ENCODE assay signal across 10 mouse cellular contexts in genomic region chr9:98956591-98957381, GRCm38 (mm10). TPM values are rescaled to one million over a fixed set of nuclear protein-coding genes. Genes with fewer than 3 reads are reported as not detected.
DNase-seq lines count a peak whose midpoint lies in the region; ATAC-seq and TF ChIP-seq lines count a peak whose summit lies in the region.
"Had no signal": no experiment of that assay in that cellular context is flagged by ENCODE, and none has a peak within 500 bp of the region (broad histone marks: within the 10 kb centered on the region; RNA-seq: fewer than 3 reads in every experiment).

No protein-coding gene starts in this region.

- peak overlapping the region; percentile 12; the same call in 1 of the 2 replicates for H3K9ac ChIP-seq in ES-E14 (ENCODE audit: insufficient read depth, low read depth, low read length, poor library complexity, severe bottlenecking)
- peak overlapping the region; percentile 53 for H3K9ac ChIP-seq in forebrain, embryonic 11.5 days (ENCODE audit: low read length)
- peak overlapping the region; percentile 31; the same call in 1 of the 2 replicates for H3K9ac ChIP-seq in hindbrain, postnatal 0 days (replicated peaks; ENCODE audit: low read length)
- H3K9ac ChIP-seq in midbrain, embryonic 11.5 days (ENCODE audit: low read length) = peak overlapping the region; percentile 56

- H3K36me3 ChIP-seq in ES-E14 (ENCODE audit: control insufficient read depth, insufficient read depth, low read length, poor library complexity, severe bottlenecking) = no peaks in the 10 kb centered on the region
- H3K36me3 ChIP-seq in forebrain, embryonic 11.5 days (ENCODE audit: control insufficient read depth, insufficient read depth, low read length) = no peaks in the 10 kb centered on the region
- H3K36me3 ChIP-seq in hindbrain, postnatal 0 days (ENCODE audit: insufficient read depth, low read length) = no peaks in the 10 kb centered on the region
- H3K36me3 ChIP-seq in midbrain, embryonic 11.5 days (ENCODE audit: control insufficient read depth, insufficient read depth, low read length) = no peaks in the 10 kb centered on the region

- no peak overlapping the region for H3K27ac ChIP-seq in ES-E14 (ENCODE audit: insufficient read depth, low read depth, low read length, poor library complexity, severe bottlenecking)
- no peak overlapping the region for H3K27ac ChIP-seq in forebrain, embryonic 11.5 days (ENCODE audit: low read depth, low read length)
- H3K27ac ChIP-seq in hindbrain, postnatal 0 days = no peak overlapping the region
- no peak overlapping the region; the same call in 1 of the 2 replicates for H3K27ac ChIP-seq in midbrain, embryonic 11.5 days (ENCODE audit: low read depth, low read length)

- H3K4me3 ChIP-seq in ES-E14 (ENCODE audit: insufficient read depth in 1 of 2, low read depth in 1 of 2, low read length in 2 of 2, poor library complexity in 1 of 2, severe bottlenecking in 1 of 2) = peak overlapping the region; percentile 43 to 49
- peak overlapping the region; percentile 42 for H3K4me3 ChIP-seq in forebrain, embryonic 11.5 days (ENCODE audit: low read depth, low read length)
- H3K4me3 ChIP-seq in hindbrain, postnatal 0 days (ENCODE audit: low read length) = peak overlapping the region; percentile 36
- H3K4me3 ChIP-seq in midbrain, embryonic 11.5 days (ENCODE audit: low read depth, low read length) = peak overlapping the region; percentile 47

- peak overlapping the region; percentile 81 for H3K4me2 ChIP-seq in forebrain, embryonic 11.5 days (ENCODE audit: low read depth, low read length, severe bottlenecking)
- peak overlapping the region; percentile 58 for H3K4me2 ChIP-seq in hindbrain, postnatal 0 days (ENCODE audit: low read depth, low read length)
- peak overlapping the region; percentile 87 for H3K4me2 ChIP-seq in midbrain, embryonic 11.5 days

- DNase-seq in cerebellum, postnatal 25 days = peak; percentile 36 to 49
- no peak for DNase-seq in ES-E14 (ENCODE audit: low read depth, low spot score)
- peak; percentile 79 for DNase-seq in forebrain, embryonic 11.5 days (ENCODE audit: low spot score)
- DNase-seq in hindbrain, postnatal 0 days (ENCODE audit: low spot score) = no peak
- DNase-seq in midbrain, embryonic 11.5 days (ENCODE audit: low spot score, missing footprints) = peak; percentile 98
- no peak for DNase-seq in natural killer cell, adult 2 months (ENCODE audit: low spot score in 2 of 2)
- no peak for DNase-seq in right cerebral cortex, postnatal 36 days (ENCODE audit: low spot score in 2 of 2)

- no peak for TF ChIP-seq CTCF in hindbrain, postnatal 0 days (IDR thresholded peaks at IDR 0.05; ENCODE audit: low read depth)

- in situ Hi-C loops in ES-E14 (cut with MboI; ENCODE audit: low sequenced_read_pairs in 2 of 2, unreplicated experiment in 2 of 2) = loop anchor here in 1 of 2 experiments (10.0 kb wide), 1 partner anchor 918 kb away; the partner anchor contains the start of gene Sox14

- no peak for ATAC-seq in cerebellum, adult (ENCODE audit: insufficient number of reproducible peaks, low FRiP score, low TSS enrichment)
- peak; percentile 31; the same call in 1 of the 2 replicates for ATAC-seq in forebrain, embryonic 11.5 days (replicated peaks; ENCODE audit: low FRiP score)
- no peak for ATAC-seq in hindbrain, postnatal 0 days
- peak; percentile 56 for ATAC-seq in midbrain, embryonic 11.5 days (ENCODE audit: low FRiP score)

- 0 out of 4 replicates have a peak, but pooled peaks cover 0 to 3% of the 10 kb centered on the region in 2 experiments for H3K4me1 ChIP-seq in ES-E14 (ENCODE audit: control insufficient read depth in 2 of 2, insufficient read depth in 2 of 2, low read length in 2 of 2, poor library complexity in 1 of 2)
- H3K4me1 ChIP-seq in forebrain, embryonic 11.5 days (replicated peaks; ENCODE audit: control insufficient read depth, insufficient read depth, low read length) = peaks cover 19% of the 10 kb centered on the region
- peaks cover 13% of the 10 kb centered on the region for H3K4me1 ChIP-seq in hindbrain, postnatal 0 days (ENCODE audit: insufficient read depth, low read length)
- H3K4me1 ChIP-seq in midbrain, embryonic 11.5 days (ENCODE audit: control insufficient read depth, insufficient read depth, low read length) = peaks cover 33% of the 10 kb centered on the region

- H3K9me3 ChIP-seq in ES-E14 (ENCODE audit: control insufficient read depth, insufficient read depth, low read depth, low read length) = no peaks in the 10 kb centered on the region
- no peaks in the 10 kb centered on the region for H3K9me3 ChIP-seq in forebrain, embryonic 11.5 days (ENCODE audit: control insufficient read depth, low read length)
- no peaks in the 10 kb centered on the region for H3K9me3 ChIP-seq in hindbrain, postnatal 0 days (ENCODE audit: low read length)
- no peaks in the 10 kb centered on the region for H3K9me3 ChIP-seq in midbrain, embryonic 11.5 days (ENCODE audit: control insufficient read depth, low read length)

- WGBS in forebrain, embryonic 11.5 days = under 1% methylated on average over 80 of the region's 80 CpGs
- under 1% methylated on average over 72 of the region's 80 CpGs for WGBS in hindbrain, postnatal 0 days
- WGBS in midbrain, embryonic 11.5 days = under 1% methylated on average over 74 of the region's 80 CpGs

- H3K27me3 ChIP-seq in forebrain, embryonic 11.5 days (ENCODE audit: control insufficient read depth, insufficient read depth, low read length) = peaks cover 94% of the 10 kb centered on the region
- H3K27me3 ChIP-seq in hindbrain, postnatal 0 days (ENCODE audit: insufficient read depth, low read length) = peaks cover 76% of the 10 kb centered on the region
- peaks cover 90% of the 10 kb centered on the region for H3K27me3 ChIP-seq in midbrain, embryonic 11.5 days (ENCODE audit: control insufficient read depth, insufficient read depth, low read length)

TF ChIP-seq in ES-E14, 5 proteins besides CTCF, POLR2A, EP300 and RAD21:
- no peak for TF ChIP-seq ZC3H11A (IDR thresholded peaks at IDR 0.05; ENCODE audit: borderline replicate concordance, low read depth, low read length)
- TF ChIP-seq CHD2 (IDR thresholded peaks at IDR 0.05; ENCODE audit: low read depth, low read length) = no peak
- no peak for TF ChIP-seq HCFC1 (IDR thresholded peaks at IDR 0.05; ENCODE audit: borderline replicate concordance, insufficient read depth, low read length)

RNA-seq across cellular contexts. Expression of gene Foxl2, which starts 1.7 kb away (rescaled TPM):
- 0.36 TPM in 1 of 2 replicates, not detected in the other for total RNA-seq in ES-E14 (2012; rRNA removed)
- polyA plus RNA-seq in forebrain, embryonic 11.5 days (2014; fragmentation: Nextera tagmentation; extraction: Ambion mirVana) = 1.7 and 3.1 TPM in 2 replicates
- total RNA-seq in hindbrain, postnatal 0 days (2014; rRNA removed) = 0.04 and 0.05 TPM in 2 replicates
- polyA plus RNA-seq in hindbrain, postnatal 0 days (2015; fragmentation: Nextera tagmentation; extraction: Ambion mirVana) = 0.28 and 0.57 TPM in 2 replicates
- 2.2 and 3.6 TPM in 2 replicates for polyA plus RNA-seq in midbrain, embryonic 11.5 days (2014; fragmentation: Nextera tagmentation; extraction: Ambion mirVana)
- total RNA-seq: gastrocnemius, postnatal 36 days had no signal

RNA-seq across cellular contexts. Expression of gene Faim, which starts 29.4 kb away (rescaled TPM):
- total RNA-seq in ES-E14 (2012; rRNA removed) = 26.0 and 30.9 TPM in 2 replicates
- polyA plus RNA-seq in forebrain, embryonic 11.5 days (2014; fragmentation: Nextera tagmentation; extraction: Ambion mirVana) = 74.7 and 78.4 TPM in 2 replicates
- total RNA-seq in hindbrain, postnatal 0 days (2014; rRNA removed) = 31.3 and 32.1 TPM in 2 replicates
- 116 and 123 TPM in 2 replicates for polyA plus RNA-seq in hindbrain, postnatal 0 days (2015; fragmentation: Nextera tagmentation; extraction: Ambion mirVana)
- polyA plus RNA-seq in midbrain, embryonic 11.5 days (2014; fragmentation: Nextera tagmentation; extraction: Ambion mirVana) = 87.3 and 91.8 TPM in 2 replicates

RNA-seq across cellular contexts. Expression of gene 7420426K07Rik, which starts 53.9 kb away (rescaled TPM):
- total RNA-seq in ES-E14 (2012; rRNA removed) = 0.18 TPM in 1 of 2 replicates, not detected in the other
- polyA plus RNA-seq in forebrain, embryonic 11.5 days (2014; fragmentation: Nextera tagmentation; extraction: Ambion mirVana) = not detected in 2 replicates
- not detected in 2 replicates for total RNA-seq in hindbrain, postnatal 0 days (2014; rRNA removed)
- not detected in 2 replicates for polyA plus RNA-seq in hindbrain, postnatal 0 days (2015; fragmentation: Nextera tagmentation; extraction: Ambion mirVana)
- 0.11 TPM in 1 of 2 replicates, not detected in the other for polyA plus RNA-seq in midbrain, embryonic 11.5 days (2014; fragmentation: Nextera tagmentation; extraction: Ambion mirVana)
- total RNA-seq: gastrocnemius, postnatal 36 days had no signal
- polyA plus RNA-seq: C2C12 had no signal

Comparison
In these comparisons a context has a peak if more than half of its experiments do, and no peak if none do; other contexts are left out.
1. DNase-seq: peak in cerebellum, postnatal 25 days (2 of 2), forebrain, embryonic 11.5 days (single experiment) and midbrain, embryonic 11.5 days (single experiment); none in ES-E14 (single experiment), hindbrain, postnatal 0 days (single experiment), natural killer cell, adult 2 months (0 of 2) and right cerebral cortex, postnatal 36 days (0 of 2).
2. ATAC-seq: peak in forebrain, embryonic 11.5 days (single experiment) and midbrain, embryonic 11.5 days (single experiment); none in cerebellum, adult (single experiment) and hindbrain, postnatal 0 days (single experiment).
3. Peak in every context shown above with its lines, with median percentiles within 50 percentile points of each other: H3K4me3 ChIP-seq, H3K9ac ChIP-seq and H3K4me2 ChIP-seq.